Comparison of ENCODE assay signal across 27 mouse cellular contexts in the genomic region with DNA sequence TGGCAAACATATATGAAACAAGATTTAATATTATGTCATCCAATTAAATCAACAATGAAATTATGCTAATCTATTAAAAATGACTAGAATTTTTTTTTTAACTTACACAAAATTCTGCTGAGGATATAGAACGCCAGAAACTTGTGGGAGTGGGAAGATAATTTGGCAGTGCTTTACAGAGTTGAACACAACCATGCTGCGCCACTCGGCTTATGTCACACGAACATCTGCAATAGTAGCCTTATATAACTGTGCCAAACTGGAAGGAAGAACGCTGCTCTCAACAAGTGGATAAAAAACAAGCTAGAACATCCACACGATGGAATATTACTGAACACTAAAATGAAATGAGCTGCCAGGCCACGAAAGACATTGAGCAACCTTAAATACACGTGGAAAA.
"Had no signal": no experiment of that assay in that cellular context is flagged by ENCODE, and none has a peak within 500 bp of the region (broad histone marks: within the 10 kb centered on the region; RNA-seq: fewer than 3 reads in every experiment).

No protein-coding gene starts in this region.

- H3K9ac ChIP-seq: heart, embryonic 13.5 days; heart, embryonic 15.5 days; hindbrain, embryonic 13.5 days; hindbrain, embryonic 15.5 days; kidney, embryonic 15.5 days; limb, embryonic 12.5 days; liver, embryonic 13.5 days had no signal

- H3K27ac ChIP-seq: gastrocnemius, adult 2 months; heart, adult 2 months; heart, embryonic 13.5 days; heart, embryonic 15.5 days; hindbrain, embryonic 13.5 days; hindbrain, embryonic 15.5 days; hindbrain, postnatal 0 days; kidney, embryonic 15.5 days; kidney, postnatal 0 days; left cerebral cortex, adult 2 months; limb, embryonic 10.5 days; limb, embryonic 12.5 days; liver, embryonic 13.5 days had no signal

- H3K4me1 ChIP-seq: heart, embryonic 15.5 days; hindbrain, embryonic 13.5 days; hindbrain, embryonic 15.5 days; limb, embryonic 10.5 days; limb, embryonic 12.5 days; liver, embryonic 13.5 days had no signal

- H3K27me3 ChIP-seq: heart, embryonic 13.5 days; heart, embryonic 15.5 days; hindbrain, embryonic 13.5 days; hindbrain, embryonic 15.5 days; kidney, embryonic 15.5 days; limb, embryonic 12.5 days; liver, embryonic 13.5 days had no signal

- H3K36me3 ChIP-seq: heart, embryonic 13.5 days; heart, embryonic 15.5 days; hindbrain, embryonic 13.5 days; hindbrain, embryonic 15.5 days; kidney, embryonic 15.5 days; limb, embryonic 10.5 days; limb, embryonic 12.5 days; liver, embryonic 13.5 days had no signal

- H3K4me3 ChIP-seq: gastrocnemius, adult 2 months; heart, adult 2 months; heart, embryonic 13.5 days; heart, embryonic 15.5 days; hindbrain, embryonic 13.5 days; hindbrain, embryonic 15.5 days; kidney, embryonic 15.5 days; left cerebral cortex, adult 2 months; limb, embryonic 10.5 days; limb, embryonic 12.5 days; liver, embryonic 13.5 days had no signal

- H3K9me3 ChIP-seq: heart, embryonic 15.5 days; hindbrain, embryonic 13.5 days; hindbrain, embryonic 15.5 days; kidney, embryonic 15.5 days; limb, embryonic 10.5 days; liver, embryonic 13.5 days had no signal

- DNase-seq: gastrocnemius, adult 2 months; gastrocnemius, postnatal 10 days; gastrocnemius, postnatal 36 days; heart, adult 11 months; heart, adult 2 months; heart, postnatal 14 days; heart, postnatal 36 days; kidney, adult 11 months; kidney, adult 2 months; kidney, adult 9 months; kidney, postnatal 14 days; kidney, postnatal 36 days; layer of hippocampus, adult 9-11 months; liver; liver, embryonic 13.5 days had no signal

- H3K4me2 ChIP-seq: heart, embryonic 11.5 days; heart, embryonic 13.5 days; heart, embryonic 15.5 days; hindbrain, embryonic 13.5 days; hindbrain, embryonic 15.5 days; kidney, embryonic 15.5 days; limb, embryonic 12.5 days; liver, embryonic 11.5 days; liver, embryonic 13.5 days had no signal
